Mouse (Mus musculus) lung, adult 2 months (tissue): ENCODE data around the gene Ldb2.

Experiments used
- CTCF ChIP-seq: fragments of 200-500 bp; IDR thresholded peaks from 2 replicates; pipeline ENCODE4 v1.5.1; 2011; ENCODE audit warnings: mild to moderate bottlenecking, low read length, control low read depth; ENCODE audit not compliant: insufficient read depth
- POLR2A ChIP-seq: fragments of 200-500 bp; IDR thresholded peaks from 2 replicates; pipeline ENCODE4 v1.6.1; 2011; ENCODE audit warnings: low read depth, mild to moderate bottlenecking, control low read depth, low read length, borderline replicate concordance; ENCODE audit errors: extremely low read depth

GRCm38 (mm10) chr5:44779340-44779739 is 20.1 kb downstream of the Ldb2 start:
- TF ChIP-seq CTCF (no peak), POLR2A (no peak)
